Mouse (Mus musculus) MEL (cell line): ENCODE measurements at regions not wholly inside any gene's neighbourhood (a gene's known extent, or its start where the extent isn't known, plus 50 kb on each side); places are given as distances from the start of the nearest gene placed in this dataset.

ENCODE experiments used
- CTCF ChIP-seq, 3 experiments: IDR thresholded peaks in 2 of 3; conservative IDR thresholded peaks in 1 of 3; 2 replicates each; pipeline ENCODE4 v1.5.1; 2011 to 2012; ENCODE audit warnings: low read length in 3 of 3, low read depth in 2 of 3, mild to moderate bottlenecking in 2 of 3, improper control_type of control experiment in 1 of 3, inconsistent platforms in 1 of 3, mixed read lengths in 1 of 3, moderate library complexity in 1 of 3; ENCODE audit not compliant: control insufficient read depth in 1 of 3, insufficient read depth in 1 of 3, poor library complexity in 1 of 3, severe bottlenecking in 1 of 3
- GATA1 ChIP-seq: IDR thresholded peaks from 2 replicates; pipeline ENCODE4 v1.6.1; 2011; ENCODE audit warnings: low read depth, low read length, improper control_type of control experiment
- POLR2A ChIP-seq, 2 experiments: IDR thresholded peaks; 2 replicates each; pipeline ENCODE4 v1.6.1; 2011 to 2012; ENCODE audit warnings: low read length in 2 of 2, mild to moderate bottlenecking in 2 of 2, control low read depth in 1 of 2, improper control_type of control experiment in 1 of 2, low read depth in 1 of 2, moderate library complexity in 1 of 2; ENCODE audit not compliant: control insufficient read depth in 1 of 2, insufficient read depth in 1 of 2, poor library complexity in 1 of 2

DNA sequence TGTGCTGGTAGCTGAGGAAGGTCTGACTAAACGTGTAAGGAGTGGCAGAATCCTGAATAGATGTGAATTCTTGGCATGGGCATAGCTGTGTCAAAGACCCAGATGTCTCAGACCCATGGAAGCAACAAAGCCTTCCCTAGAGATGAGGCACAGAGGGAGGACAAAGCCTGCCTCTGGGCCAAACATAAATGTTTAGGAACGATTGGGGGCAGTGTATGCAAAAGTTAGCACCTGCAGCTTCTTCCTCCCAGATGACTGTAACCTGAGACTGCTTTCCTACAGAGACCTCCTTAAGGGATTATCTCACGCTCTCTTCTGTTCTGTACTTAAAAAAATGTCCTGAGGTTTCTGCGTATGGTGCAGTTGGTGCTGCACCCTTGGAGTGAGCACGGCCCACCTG, 57.7 kb downstream of the Foxf2 start:
- no peak for TF ChIP-seq CTCF (IDR thresholded peaks at IDR 0.05 in 2 of 3, conservative IDR thresholded peaks at IDR 0.05 in 1 of 3; ENCODE audit: control insufficient read depth in 1 of 3, insufficient read depth in 1 of 3, low read depth in 2 of 3, low read length in 3 of 3, poor library complexity in 1 of 3, severe bottlenecking in 1 of 3)
- no peak for TF ChIP-seq POLR2A (IDR thresholded peaks at IDR 0.05; ENCODE audit: control insufficient read depth in 1 of 2, insufficient read depth in 1 of 2, low read depth in 1 of 2, low read length in 2 of 2, poor library complexity in 1 of 2)
- no peak for TF ChIP-seq GATA1
